Mouse (Mus musculus) lung, adult 18-20 months (tissue): ENCODE measurements around the gene Cend1.
A peak's percentile ranks its signal among the peaks of the same experiment; 100 is the strongest.

ENCODE experiments used
- DNase-seq, 2 experiments: peaks; one replicate each; pipeline ENCODE4 v3.0.0; 2022; ENCODE audit warnings: mixed read lengths in 2 of 2

The Cend1 gene

GRCm38 (mm10) chr7:141390326-141391259, 38.7 kb downstream of the Cend1 start:
- DNase-seq = no peak

- DNase-seq = no peak
Measured at GRCm38 (mm10) chr7:141388487-141389109, 40.7 kb downstream of the Cend1 start.

GRCm38 (mm10) chr7:141387807-141388486, 41.3 kb downstream of the Cend1 start:
- DNase-seq = no peak

GRCm38 (mm10) chr7:141381068-141381835, 48.0 kb downstream of the Cend1 start:
- DNase-seq = no peak

GRCm38 (mm10) chr7:141379584-141379983, 49.7 kb downstream of the Cend1 start:
- DNase-seq = peak; percentile 56 to 64
